Mouse (Mus musculus) heart, postnatal 0 days (tissue): Measurements from ENCODE around the gene Mecr. TPM values are rescaled to one million over a fixed set of nuclear protein-coding genes. Genes with fewer than 3 reads are reported as not detected.

Experiments
- ATAC-seq: fragments of 200-750 bp; cut with Nextera tagmentation; 2 replicates; pipeline ENCODE4 v1.8.0; 2017; ENCODE audit warnings: low read depth, moderate number of reproducible peaks, moderate library complexity; ENCODE audit not compliant: insufficient read depth
- DNase-seq: peaks from one replicate; pipeline ENCODE4 v3.0.0-alpha.2; 2016; ENCODE audit warnings: low spot score
- H3K27ac ChIP-seq: fragments of 300-500 bp; sonication (generic); 2 replicates; pipeline ENCODE4 v1.5.1; 2014; ENCODE audit warnings: low read depth, mild to moderate bottlenecking
- H3K27me3 ChIP-seq: fragments of 300-500 bp; sonication (generic); 2 replicates; pipeline ENCODE4 v1.6.1; 2014; ENCODE audit warnings: low read length, mixed read lengths; ENCODE audit not compliant: control insufficient read depth, insufficient read depth
- H3K36me3 ChIP-seq: fragments of 300-500 bp; sonication (generic); replicated peaks from 2 replicates; pipeline ENCODE4 v1.6.1; 2014; ENCODE audit warnings: low read length, mixed read lengths; ENCODE audit not compliant: control insufficient read depth, insufficient read depth
- H3K4me1 ChIP-seq: fragments of 300-500 bp; sonication (generic); 2 replicates; pipeline ENCODE4 v1.6.1; 2014; ENCODE audit warnings: antibody characterized with exemption; ENCODE audit not compliant: control insufficient read depth, insufficient read depth
- H3K4me2 ChIP-seq: fragments of 300-500 bp; sonication (generic); 2 replicates; pipeline ENCODE4 v1.6.1; 2014; ENCODE audit warnings: low read depth, mild to moderate bottlenecking, low read length, moderate library complexity
- H3K4me3 ChIP-seq: fragments of 300-500 bp; sonication (generic); 2 replicates; pipeline ENCODE4 v1.5.1; 2014; ENCODE audit warnings: low read depth, low read length
- H3K9ac ChIP-seq: fragments of 300-500 bp; sonication (generic); replicated peaks from 2 replicates; pipeline ENCODE4 v1.6.1; 2014; ENCODE audit warnings: low read depth, low read length, mixed read lengths
- H3K9me3 ChIP-seq: fragments of 300-500 bp; sonication (generic); replicated peaks from 2 replicates; pipeline ENCODE4 v1.6.1; 2016; ENCODE audit warnings: low read length; ENCODE audit not compliant: control insufficient read depth
- CTCF ChIP-seq: IDR thresholded peaks from 2 replicates; pipeline ENCODE4 v1.5.1; 2016; ENCODE audit warnings: antibody characterized with exemption, control low read depth, low read depth
- EP300 ChIP-seq: IDR thresholded peaks from 2 replicates; pipeline ENCODE4 v1.6.1; 2016; ENCODE audit warnings: antibody characterized with exemption, low read depth
- WGBS: fragments of 180-500 bp; shearing (Covaris S2); extraction: QIAGEN DNeasy Blood & Tissue Kit; methylation state at CpG from one replicate; pipeline ENCODE4 v1.1.7; 2014; 5-methylcytosine and 5-hydroxymethylcytosine counted together
- polyA plus RNA-seq: library from polyadenylated mRNA; unstranded; fragments of >200 nt; fragmentation: Nextera tagmentation; extraction: Ambion mirVana; gene quantifications from 2 replicates; pipeline ENCODE4 v1.2.1, GENCODE M21; 2015
- total RNA-seq: library from RNA; depleted of rRNA; stranded (reverse); fragments of >200 nt; gene quantifications from 2 replicates; pipeline ENCODE4 v1.2.3, GENCODE M21; 2014; ENCODE audit warnings: low replicate concordance; rRNA removed

Gene Mecr
- total RNA-seq: 32.7 and 70.5 TPM in 2 replicates
- polyA plus RNA-seq: 44.4 and 47.3 TPM in 2 replicates

DNA sequence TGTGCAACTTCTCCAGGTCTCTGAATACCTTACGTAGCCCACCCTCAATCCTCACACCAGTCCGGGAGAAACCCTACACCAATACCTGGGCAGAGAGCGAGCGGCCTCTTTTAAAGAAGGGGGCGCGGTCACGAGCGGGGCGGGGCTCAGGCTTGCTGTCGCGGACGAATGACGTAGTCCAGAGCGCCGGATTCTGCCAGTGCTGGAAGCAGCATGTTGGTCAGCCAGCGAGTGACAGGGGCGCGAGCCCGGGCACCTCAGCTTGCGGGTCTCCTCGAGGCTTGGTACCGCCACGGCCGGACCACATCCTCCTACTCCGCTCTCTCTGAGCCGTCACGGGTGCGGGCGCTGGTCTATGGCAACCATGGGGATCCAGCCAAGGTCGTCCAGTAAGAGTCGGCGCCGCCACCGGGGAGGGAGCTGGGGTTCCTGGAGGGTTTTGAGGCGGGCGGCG lies at the start of gene Mecr:
Gene Mecr (plus strand): TSS at position 181 of the 454 bp plus-strand sequence.
- Histone ChIP-seq H3K4me3 (peak within 1 kb of the TSS; percentile 69), H3K36me3 (peaks cover 5% of the 10 kb centered on the region; the same call in 1 of the 2 replicates), H3K4me2 (peak within 1 kb of the TSS; percentile 65), H3K27me3 (0 out of 2 replicates have a peak, but pooled peaks cover 16% of the 10 kb centered on the region), H3K4me1 (peaks cover 5% of the 10 kb centered on the region; the same call in 1 of the 2 replicates), H3K9ac (peak within 1 kb of the TSS; percentile 58), H3K9me3 (no peaks in the 10 kb centered on the region), H3K27ac (no peak within 1 kb of the TSS)
- no peak for TF ChIP-seq CTCF
- under 1% methylated on average over 37 of the region's 37 CpGs for WGBS
- peak; percentile 84 for DNase-seq
- ATAC-seq: peak; percentile 88

- Histone ChIP-seq H3K4me3 (no peak overlapping the region), H3K4me1 (no peaks in the 10 kb centered on the region), H3K36me3 (no peaks in the 10 kb centered on the region), H3K27ac (no peak overlapping the region), H3K4me2 (no peak overlapping the region), H3K9ac (no peak overlapping the region), H3K9me3 (no peaks in the 10 kb centered on the region), H3K27me3 (0 out of 2 replicates have a peak, but pooled peaks cover 6% of the 10 kb centered on the region)
- DNase-seq: no peak
- TF ChIP-seq CTCF (no peak), EP300 (no peak)
- 60% methylated on average over 14 of the region's 14 CpGs for WGBS
- no peak for ATAC-seq
Measured at GRCm38 (mm10) chr4:131796312-131797080, 46.8 kb upstream of the Mecr start.

GRCm38 (mm10) chr4:131797483-131797882 lies 45.8 kb upstream of the Mecr start:
- WGBS: 75% methylated on average over 7 of the region's 7 CpGs
- no peak overlapping the region for H3K4me3 ChIP-seq
- DNase-seq (no peak), ATAC-seq (no peak)
- no peaks in the 10 kb centered on the region for H3K36me3 ChIP-seq
- H3K27ac ChIP-seq: no peak overlapping the region
- H3K9me3 ChIP-seq: no peaks in the 10 kb centered on the region
- no peaks in the 10 kb centered on the region for H3K4me1 ChIP-seq
- TF ChIP-seq CTCF (no peak), EP300 (no peak)
- no peak overlapping the region for H3K9ac ChIP-seq
- H3K4me2 ChIP-seq: no peak overlapping the region
- 0 out of 2 replicates have a peak, but pooled peaks cover 6% of the 10 kb centered on the region for H3K27me3 ChIP-seq

DNA sequence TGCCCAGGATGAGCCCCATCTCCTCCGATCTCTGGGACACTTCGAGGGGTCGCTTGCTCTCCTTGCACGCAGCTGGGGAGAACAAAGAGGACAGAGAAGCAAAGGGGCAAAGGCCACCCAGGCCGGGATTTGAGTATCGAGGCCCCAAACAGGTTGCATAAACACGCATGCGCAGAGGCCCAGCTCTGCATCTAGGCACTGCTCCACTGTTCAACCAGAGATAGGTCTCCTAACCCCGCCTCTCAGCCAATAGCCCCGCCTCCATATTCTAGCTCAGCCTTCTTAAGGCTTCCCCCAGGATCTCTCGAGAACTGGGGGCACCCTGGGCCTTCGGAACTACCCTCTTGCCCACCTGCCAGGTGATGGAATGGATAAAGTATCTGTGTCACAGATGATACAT lies 45.4 kb upstream of the Mecr start:
- no peak for ATAC-seq
- H3K27ac ChIP-seq: no peak overlapping the region
- H3K9me3 ChIP-seq: no peaks in the 10 kb centered on the region
- DNase-seq: no peak
- TF ChIP-seq CTCF (no peak), EP300 (no peak)
- H3K36me3 ChIP-seq: no peaks in the 10 kb centered on the region
- no peak overlapping the region for H3K9ac ChIP-seq
- H3K4me2 ChIP-seq: no peak overlapping the region
- WGBS: 73% methylated on average over 12 of the region's 12 CpGs
- H3K4me3 ChIP-seq: no peak overlapping the region
- H3K4me1 ChIP-seq: no peaks in the 10 kb centered on the region
- H3K27me3 ChIP-seq: 0 out of 2 replicates have a peak, but pooled peaks cover 6% of the 10 kb centered on the region

DNA sequence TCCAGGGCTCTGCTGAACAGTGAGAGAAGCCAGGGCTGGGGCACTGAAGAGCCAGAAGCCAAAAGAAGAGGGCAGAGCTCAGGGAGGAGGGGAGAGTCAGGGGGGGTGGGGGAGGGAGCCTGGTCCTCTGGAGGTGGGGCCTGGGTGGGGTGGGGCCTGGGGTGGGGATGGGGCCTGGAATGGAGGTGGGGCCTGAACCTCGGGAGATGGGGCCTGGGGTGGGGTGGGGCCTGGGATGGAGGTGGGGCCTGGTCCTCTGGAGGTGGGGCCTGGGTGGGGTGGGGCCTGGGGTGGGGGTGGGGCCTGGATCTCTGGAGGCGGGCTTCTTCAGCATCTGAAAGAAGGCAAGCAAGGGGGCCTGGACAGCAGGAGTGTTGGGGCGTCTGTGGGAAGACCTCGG lies 44.3 kb upstream of the Mecr start:
- no peak for DNase-seq
- Histone ChIP-seq H3K36me3 (no peaks in the 10 kb centered on the region), H3K27me3 (0 out of 2 replicates have a peak, but pooled peaks cover 6% of the 10 kb centered on the region), H3K4me2 (no peak overlapping the region), H3K9me3 (no peaks in the 10 kb centered on the region), H3K9ac (no peak overlapping the region), H3K4me1 (no peaks in the 10 kb centered on the region), H3K27ac (no peak overlapping the region), H3K4me3 (no peak overlapping the region)
- no peak for ATAC-seq
- no peak for TF ChIP-seq CTCF
- no peak for TF ChIP-seq EP300
- WGBS: 83% methylated on average over 1 of the region's 4 CpGs
